In the genomic region with DNA sequence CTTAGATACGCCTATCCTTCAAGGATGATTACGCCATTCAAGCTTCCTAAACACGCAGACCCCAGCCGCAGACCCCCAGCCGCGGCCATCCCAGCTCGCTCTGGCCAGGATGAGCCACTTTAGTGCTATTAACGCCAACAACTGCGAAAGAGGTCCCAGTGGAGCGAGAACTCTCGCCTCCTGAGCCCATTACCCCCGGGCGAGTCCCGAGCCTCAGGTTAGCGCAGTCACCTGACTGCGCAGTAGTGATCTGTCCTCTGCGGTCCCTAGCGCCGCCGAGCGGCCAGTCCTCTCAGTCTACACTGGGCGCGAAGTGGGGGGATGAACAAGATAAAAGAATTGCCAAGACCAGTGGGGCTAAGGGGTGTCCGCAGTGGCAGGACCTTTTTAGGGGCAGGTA, we compare ENCODE assay signal across 8 mouse cellular contexts. TPM values are rescaled to one million over a fixed set of nuclear protein-coding genes. Genes with fewer than 3 reads are reported as not detected.
DNase-seq lines count a peak whose midpoint lies in the region; ATAC-seq lines count a peak whose summit lies in the region.

No protein-coding gene starts in this region.

- H3K27me3 ChIP-seq in hindbrain, embryonic 13.5 days, result peaks cover 14% of the 10 kb centered on the region

- ATAC-seq in frontal cortex, adult (ENCODE audit: low TSS enrichment), result peak; percentile 42; the same call in 1 of the 2 replicates
- ATAC-seq in hindbrain, embryonic 13.5 days (ENCODE audit: low FRiP score), result peak; percentile 50; the same call in 1 of the 2 replicates

- peak overlapping the region; percentile 61 for H3K9ac ChIP-seq in hindbrain, embryonic 13.5 days

- H3K4me3 ChIP-seq in hindbrain, embryonic 13.5 days, result peak overlapping the region; percentile 33

- peaks cover 31% of the 10 kb centered on the region for H3K4me1 ChIP-seq in hindbrain, embryonic 13.5 days (replicated peaks)

- 2% methylated on average over 24 of the region's 24 CpGs for WGBS in hindbrain, embryonic 13.5 days

- no peak overlapping the region for H3K27ac ChIP-seq in hindbrain, embryonic 13.5 days

- no peaks in the 10 kb centered on the region for H3K9me3 ChIP-seq in hindbrain, embryonic 13.5 days

- peak; percentile 82 for DNase-seq in NIH3T3 (ENCODE audit: low read depth)
- DNase-seq in cerebellum, adult 9-11 months, result peak; percentile 91
- DNase-seq in left cerebral cortex, adult 18-20 months (ENCODE audit: low spot score in 2 of 2), result peak; percentile 80 to 81
- peak; percentile 78 to 81 for DNase-seq in lung, postnatal 4 days
- DNase-seq in right cerebral cortex, adult 18-20 months, result peak; percentile 81
- peak; percentile 76 for DNase-seq in urinary bladder, postnatal 14 days (ENCODE audit: low spot score)

- H3K36me3 ChIP-seq in hindbrain, embryonic 13.5 days, result peaks cover 13% of the 10 kb centered on the region

- H3K4me2 ChIP-seq in hindbrain, embryonic 13.5 days, result peak overlapping the region; percentile 62

RNA-seq across cellular contexts. Expression of gene Dnm1, which starts 8.3 kb away (rescaled TPM):
- polyA plus RNA-seq in hindbrain, embryonic 13.5 days (2015; fragmentation: Nextera tagmentation; extraction: Ambion mirVana), result 42.7 and 44.3 TPM in 2 replicates
- 1,000 to 10,000 TPM; 1,236 to 1,244 TPM for total RNA-seq in left cerebral cortex, adult 18-20 months (2021)

RNA-seq across cellular contexts. Expression of gene Ciz1, which starts 9.3 kb away (rescaled TPM):
- polyA plus RNA-seq in hindbrain, embryonic 13.5 days (2015; fragmentation: Nextera tagmentation; extraction: Ambion mirVana), result 52.4 and 53.7 TPM in 2 replicates
- 10 to 100 TPM; 66.4 to 78.3 TPM for total RNA-seq in left cerebral cortex, adult 18-20 months (2021)

RNA-seq across cellular contexts. Expression of gene 1110008P14Rik, which starts 20.3 kb away (rescaled TPM):
- polyA plus RNA-seq in hindbrain, embryonic 13.5 days (2015; fragmentation: Nextera tagmentation; extraction: Ambion mirVana), result 103 and 108 TPM in 2 replicates
- total RNA-seq in left cerebral cortex, adult 18-20 months (2021), result 100 to 1,000 TPM; 283 to 350 TPM

RNA-seq across cellular contexts. Expression of gene Lcn2, which starts 26.6 kb away (rescaled TPM):
- 1.0 TPM in 1 of 2 replicates, not detected in the other for polyA plus RNA-seq in hindbrain, embryonic 13.5 days (2015; fragmentation: Nextera tagmentation; extraction: Ambion mirVana)
- under 1 TPM; 0.77 to 0.84 TPM for total RNA-seq in left cerebral cortex, adult 18-20 months (2021)

RNA-seq across cellular contexts. Expression of gene Ptges2, which starts 34.3 kb away (rescaled TPM):
- polyA plus RNA-seq in hindbrain, embryonic 13.5 days (2015; fragmentation: Nextera tagmentation; extraction: Ambion mirVana), result 41.2 and 41.3 TPM in 2 replicates
- 10 to 100 TPM; 49.5 to 51.2 TPM for total RNA-seq in left cerebral cortex, adult 18-20 months (2021)
